Mouse (Mus musculus) liver, adult (tissue): ENCODE measurements around the gene Naa15.
A peak's percentile ranks its signal among the peaks of the same experiment; 100 is the strongest.

Source experiments
- GATA4 ChIP-seq: IDR thresholded peaks from 2 replicates; pipeline ENCODE4 v1.6.1; 2014; ENCODE audit warnings: mild to moderate bottlenecking, low read length; ENCODE audit not compliant: insufficient replicate concordance

Gene Naa15

GRCm38 (mm10) chr3:51415098-51416072 is at the start of gene Naa15:
Naa15 (plus strand) TSS chr3:51415148.
- no peak for TF ChIP-seq GATA4

- no peak for TF ChIP-seq GATA4
These were observed 49.4 kb upstream of the Naa15 start for GRCm38 (mm10) chr3:51365517-51365882.

GRCm38 (mm10) chr3:51366926-51367325 is 48.0 kb upstream of the Naa15 start:
- no peak for TF ChIP-seq GATA4

GRCm38 (mm10) chr3:51368011-51368410 is 46.9 kb upstream of the Naa15 start:
- TF ChIP-seq GATA4: no peak

GRCm38 (mm10) chr3:51371826-51372225 is 43.1 kb upstream of the Naa15 start:
- TF ChIP-seq GATA4: no peak

GRCm38 (mm10) chr3:51372883-51373282 is 42.1 kb upstream of the Naa15 start:
- no peak for TF ChIP-seq GATA4

GRCm38 (mm10) chr3:51373544-51373943 is 41.4 kb upstream of the Naa15 start:
- no peak for TF ChIP-seq GATA4

- no peak for TF ChIP-seq GATA4
These were observed 39.4 kb upstream of the Naa15 start for GRCm38 (mm10) chr3:51375307-51376265.

- no peak for TF ChIP-seq GATA4
These were observed 36.9 kb upstream of the Naa15 start for GRCm38 (mm10) chr3:51377878-51378664.

- TF ChIP-seq GATA4: no peak
These were observed 36.3 kb upstream of the Naa15 start for GRCm38 (mm10) chr3:51378665-51378946.

GRCm38 (mm10) chr3:51379786-51380659 is 34.9 kb upstream of the Naa15 start:
- peak; percentile 55; the same call in 1 of the 2 replicates for TF ChIP-seq GATA4

- TF ChIP-seq GATA4: no peak
These were observed 34.3 kb upstream of the Naa15 start for GRCm38 (mm10) chr3:51380660-51381014.

- TF ChIP-seq GATA4: no peak
These were observed 31.5 kb upstream of the Naa15 start for GRCm38 (mm10) chr3:51383409-51383808.
